Mouse (Mus musculus) left cerebral cortex, adult 18-20 months (tissue): ENCODE measurements around the gene Abca13. TPM values are rescaled to one million over a fixed set of nuclear protein-coding genes. Genes with fewer than 3 reads are reported as not detected.
"Not testable (repeated sequence)": the region's sequence is repeated elsewhere in the genome, so short reads cannot be mapped to it uniquely, and the experiment has no call there.

Experiments
- DNase-seq, 2 experiments: peaks; one replicate each; pipeline ENCODE4 v3.0.0; 2021 to 2022; ENCODE audit warnings: low spot score in 2 of 2, mixed read lengths in 1 of 2
- total RNA-seq, 2 experiments: library from RNA; stranded (reverse); gene quantifications; 2 replicates each; pipeline ENCODE4 v1.2.3; 2021

Abca13 gene
- total RNA-seq, 2 experiments from 2014 or later: 0.02 TPM

- DNase-seq: no peak
These were observed 94.0 kb downstream of the Abca13 start for GRCm38 (mm10) chr11:9285759-9286158.

GRCm38 (mm10) chr11:9291168-9291567 lies 99.4 kb downstream of the Abca13 start:
- DNase-seq: no peak

- DNase-seq: no peak
These were observed 107.9 kb downstream of the Abca13 start for GRCm38 (mm10) chr11:9299615-9300014.

- no peak for DNase-seq
These were observed 113.7 kb downstream of the Abca13 start for GRCm38 (mm10) chr11:9305450-9305849.

DNA sequence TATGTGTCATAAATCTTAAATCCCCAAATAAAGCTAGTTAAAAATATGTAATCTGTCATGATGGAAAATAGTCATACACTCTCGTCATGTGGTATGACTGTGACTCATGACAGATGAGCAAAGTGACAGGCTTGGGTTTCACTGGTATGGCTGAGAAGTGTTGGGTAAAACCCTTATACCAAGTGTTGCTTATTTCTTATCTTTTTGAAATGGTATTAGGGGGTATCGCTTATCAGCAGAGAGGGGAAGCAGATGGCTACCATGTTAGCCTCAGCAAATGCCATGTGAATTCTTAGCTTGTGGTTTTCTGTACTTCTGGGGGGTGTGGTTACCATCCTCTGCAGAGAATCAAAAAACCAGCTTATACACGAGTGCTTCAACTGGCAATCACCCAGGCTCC lies 124.8 kb downstream of the Abca13 start:
- DNase-seq: no peak

DNA sequence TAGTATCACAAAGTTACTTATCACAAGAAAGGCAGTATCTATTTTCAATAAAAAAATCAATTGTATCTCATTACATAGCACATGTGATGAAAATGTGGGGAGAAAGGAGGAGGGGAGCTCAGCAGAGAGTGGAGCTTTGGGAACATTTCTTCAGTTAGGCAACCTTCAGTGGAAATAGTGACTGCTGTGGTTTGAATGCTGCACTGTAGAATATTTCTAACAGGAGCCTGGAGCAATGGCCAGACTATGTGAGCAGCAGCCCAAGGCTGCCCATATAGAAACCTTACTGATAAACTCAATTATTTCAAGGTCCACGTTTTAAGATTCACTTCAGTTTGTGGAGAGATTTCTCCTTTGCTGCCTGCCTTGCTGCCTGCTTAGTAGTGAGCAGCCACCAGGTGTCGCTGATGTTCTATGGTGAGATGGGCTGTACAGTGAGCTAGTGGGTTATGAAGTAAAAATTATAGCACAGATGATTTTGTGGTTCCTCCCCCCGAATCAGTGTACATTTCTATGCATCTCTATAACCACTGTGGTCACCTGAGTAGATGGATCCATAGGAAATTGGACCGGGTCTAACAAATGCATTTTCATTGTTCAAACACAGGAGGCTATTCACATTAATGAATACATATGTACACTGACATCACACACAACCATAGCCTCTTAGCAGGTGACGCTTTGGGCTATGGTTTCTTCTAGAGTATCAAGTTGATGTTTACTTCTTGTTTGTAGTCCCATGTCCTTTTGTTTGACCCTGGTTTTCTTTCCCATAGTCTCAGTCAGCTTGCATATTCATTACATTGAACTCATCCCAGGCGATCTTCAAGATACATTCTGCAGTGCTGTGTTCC lies 125.6 kb downstream of the Abca13 start:
- DNase-seq: peak; percentile 81 to 83

DNA sequence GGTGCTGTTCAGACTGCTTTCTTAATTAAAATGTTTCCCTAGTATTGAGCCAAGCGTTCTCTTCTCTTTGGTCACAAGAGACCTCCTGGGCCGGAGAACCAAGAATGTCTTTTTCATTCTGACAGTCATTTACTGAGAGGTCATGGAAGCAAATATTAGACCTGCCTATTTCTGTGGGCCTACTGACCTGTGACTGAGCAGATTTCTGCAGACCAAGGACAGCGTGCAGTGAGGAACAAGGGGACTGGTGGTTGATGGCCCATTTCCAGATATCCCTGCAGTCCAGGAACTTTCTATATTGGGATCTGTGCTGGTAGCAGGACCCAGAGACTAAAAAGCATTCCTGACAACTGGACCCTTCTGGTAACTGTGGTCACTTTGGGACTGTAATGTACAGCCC lies 146.4 kb downstream of the Abca13 start:
- DNase-seq: no peak

GRCm38 (mm10) chr11:9347724-9348123 lies 156.0 kb downstream of the Abca13 start:
- peak; percentile 11 to 25 for DNase-seq

DNA sequence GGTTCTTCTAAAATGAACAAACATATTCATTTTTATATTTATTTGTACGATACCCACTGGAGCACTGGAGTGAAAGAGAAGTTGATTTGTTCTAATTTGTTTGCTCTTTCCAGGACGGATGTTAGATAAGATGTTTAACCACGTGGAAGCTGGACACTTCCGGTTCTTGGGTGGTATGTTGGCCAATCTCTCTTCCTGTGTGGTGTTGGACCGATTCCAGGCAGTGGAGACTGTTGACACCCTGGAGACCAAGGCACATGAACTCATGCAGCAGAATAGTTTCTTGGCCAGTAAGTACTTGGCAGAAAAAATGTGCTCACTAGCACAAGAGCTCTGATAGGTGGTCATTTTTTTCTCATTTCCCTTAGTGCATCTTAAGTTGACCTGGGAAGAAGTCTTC lies 181.4 kb downstream of the Abca13 start:
- DNase-seq: no peak

GRCm38 (mm10) chr11:9374426-9374825 lies 182.7 kb downstream of the Abca13 start:
- DNase-seq: not testable (repeated sequence)

GRCm38 (mm10) chr11:9388520-9388919 lies 196.8 kb downstream of the Abca13 start:
- DNase-seq: no peak

DNA sequence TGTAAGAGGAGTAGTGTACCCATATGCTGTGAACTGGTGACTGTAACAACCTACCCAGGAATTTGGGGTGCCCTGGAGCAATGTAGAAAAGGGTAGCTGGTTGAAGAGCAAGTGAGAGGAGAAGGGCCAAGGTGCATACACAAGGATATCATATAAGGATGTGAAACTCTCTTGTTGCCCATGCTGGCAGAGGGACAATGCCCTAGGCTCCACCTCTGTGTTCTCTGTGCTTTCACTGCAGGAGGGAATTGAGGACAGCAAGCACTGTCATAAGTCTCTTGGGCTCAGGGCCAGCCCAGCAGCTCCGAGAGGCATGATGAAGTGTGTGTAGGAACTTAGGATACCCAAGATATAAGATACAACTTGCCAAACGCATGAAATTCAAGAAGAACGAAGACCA lies 225.2 kb downstream of the Abca13 start:
- no peak for DNase-seq

DNA sequence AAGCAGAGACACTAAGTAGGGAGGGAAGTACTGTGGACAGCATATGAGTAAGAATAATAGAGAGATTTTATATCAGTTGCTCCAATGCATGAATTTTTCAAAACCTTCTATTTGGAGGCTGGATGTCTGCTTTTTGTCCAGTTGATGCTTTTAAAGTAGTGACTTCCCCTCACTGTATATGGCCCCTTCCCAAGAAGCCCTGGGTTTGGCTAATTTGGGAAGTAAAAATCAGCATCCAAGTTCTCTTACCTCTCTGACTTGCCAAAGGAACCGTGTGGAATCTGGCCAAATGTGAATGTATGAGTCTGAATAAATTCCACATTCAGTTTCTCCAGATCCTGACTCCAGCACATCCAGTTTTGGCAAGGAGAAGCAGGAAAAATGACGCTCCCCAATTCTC lies 228.5 kb downstream of the Abca13 start:
- no peak for DNase-seq

GRCm38 (mm10) chr11:9427411-9427810 lies 235.7 kb downstream of the Abca13 start:
- DNase-seq: no peak

DNA sequence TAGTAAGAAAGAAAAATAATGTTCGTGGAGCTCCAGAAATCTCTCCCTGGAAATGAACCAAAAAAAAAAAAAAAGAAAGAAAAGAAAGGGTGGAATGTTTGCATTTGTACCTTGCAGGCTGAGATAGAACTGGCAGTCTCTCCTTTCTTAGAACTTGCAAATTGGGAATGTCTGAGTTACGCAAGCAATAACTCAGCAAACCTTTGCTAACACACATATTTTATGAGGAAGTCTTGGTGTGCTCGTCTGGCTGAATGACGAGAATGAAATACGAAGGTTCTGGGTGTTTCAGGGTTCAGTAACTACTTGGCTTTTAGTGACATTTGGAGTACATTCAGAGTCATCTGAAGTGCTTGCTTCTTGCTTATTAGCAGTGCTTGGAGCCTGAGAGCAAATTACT lies 241.1 kb downstream of the Abca13 start:
- no peak for DNase-seq

- no peak for DNase-seq
These were observed 244.9 kb downstream of the Abca13 start for GRCm38 (mm10) chr11:9436617-9437016.

DNA sequence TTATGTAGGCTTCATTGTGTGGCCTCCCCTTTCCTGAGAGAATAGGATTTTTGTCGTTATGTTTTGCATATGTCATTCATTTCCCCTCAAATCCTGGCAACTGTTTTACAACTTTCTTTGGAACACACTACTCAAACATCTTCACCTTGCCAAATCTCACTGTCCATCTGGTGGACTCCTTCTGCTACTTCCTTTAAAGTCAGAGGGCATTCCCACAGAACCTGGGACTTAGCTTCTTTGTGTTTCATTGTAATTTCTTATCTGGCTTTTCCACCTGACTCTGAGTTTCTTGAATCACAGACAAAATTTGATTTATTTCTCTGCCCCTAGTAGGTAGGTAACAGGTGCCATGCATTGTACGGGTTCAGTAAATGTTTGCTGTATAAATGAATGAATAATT lies 248.0 kb downstream of the Abca13 start:
- no peak for DNase-seq

GRCm38 (mm10) chr11:9441192-9441591 lies 249.4 kb downstream of the Abca13 start:
- DNase-seq: no peak

DNA sequence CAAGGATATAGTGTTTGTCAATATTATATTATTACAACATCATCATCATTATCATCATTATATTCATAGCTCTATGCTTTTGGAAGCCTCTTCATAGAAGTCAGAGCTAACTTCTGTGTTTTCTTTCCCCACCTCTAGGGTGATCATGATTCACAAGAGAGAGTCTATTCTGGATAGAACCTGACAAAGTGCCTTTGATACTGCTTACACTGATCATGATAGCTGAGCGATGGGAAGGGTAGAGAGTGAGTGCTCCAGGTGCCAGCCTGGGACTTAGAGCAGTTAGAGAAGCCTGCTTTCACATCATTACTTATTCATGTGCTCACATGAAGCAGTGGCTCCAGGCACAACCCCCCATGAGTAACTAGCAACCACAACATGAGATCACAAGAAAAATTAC lies 280.7 kb downstream of the Abca13 start:
- DNase-seq: no peak

GRCm38 (mm10) chr11:9481511-9481910 lies 289.8 kb downstream of the Abca13 start:
- peak; percentile 28 to 37 for DNase-seq

GRCm38 (mm10) chr11:9500326-9501142 lies 308.8 kb downstream of the Abca13 start:
- DNase-seq: no peak

DNA sequence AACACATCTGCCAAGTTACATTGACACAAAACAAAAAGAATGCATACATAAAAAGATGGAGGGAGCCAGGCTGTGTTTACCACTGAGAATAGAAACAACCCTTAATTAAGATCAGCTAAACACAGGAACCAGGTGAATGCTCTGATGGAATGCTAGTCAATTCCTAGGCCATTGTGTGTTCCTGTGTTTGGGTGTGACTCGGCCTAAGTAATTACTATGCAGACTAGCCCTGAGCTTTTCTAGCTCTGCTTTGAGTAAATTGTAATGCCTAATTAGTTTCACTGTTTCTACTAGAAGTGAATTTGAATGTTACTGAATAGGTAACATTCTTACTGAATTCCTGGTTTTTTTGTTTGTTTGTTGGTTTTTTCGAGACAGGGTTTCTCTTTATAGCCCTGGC lies 323.2 kb downstream of the Abca13 start:
- DNase-seq: not testable (repeated sequence)
